Mouse (Mus musculus) small intestine, adult 2 months (tissue): ENCODE results near the gene Mchr1. TPM values are rescaled to one million over a fixed set of nuclear protein-coding genes. Genes with fewer than 3 reads are reported as not detected.
A peak's percentile ranks its signal among the peaks of the same experiment; 100 is the strongest.

Experiments used
- H3K27ac ChIP-seq: fragments of 200-500 bp; 2 replicates; pipeline ENCODE4 v1.5.1; 2012; ENCODE audit warnings: low read depth, low read length, control low read depth, inconsistent platforms; ENCODE audit not compliant: insufficient read depth
- H3K27me3 ChIP-seq: fragments of 200-500 bp; 2 replicates; pipeline ENCODE4 v1.6.1; 2012; ENCODE audit warnings: mild to moderate bottlenecking, moderate library complexity, low read length, inconsistent platforms; ENCODE audit not compliant: control insufficient read depth, insufficient read depth
- H3K36me3 ChIP-seq: fragments of 200-500 bp; 2 replicates; pipeline ENCODE4 v1.6.1; 2012; ENCODE audit warnings: mild to moderate bottlenecking, low read length, control low read depth, inconsistent platforms; ENCODE audit not compliant: control insufficient read depth, insufficient read depth
- H3K4me1 ChIP-seq: fragments of 200-500 bp; 2 replicates; pipeline ENCODE4 v1.6.1; 2012; ENCODE audit warnings: low read length, inconsistent platforms, mixed read lengths; ENCODE audit not compliant: control insufficient read depth, insufficient read depth, insufficient read length
- H3K4me3 ChIP-seq: fragments of 200-500 bp; 2 replicates; pipeline ENCODE4 v1.5.1; 2012; ENCODE audit warnings: low read depth, mild to moderate bottlenecking, control low read depth, inconsistent platforms, low read length, moderate library complexity
- CTCF ChIP-seq: fragments of 200-500 bp; IDR thresholded peaks from 2 replicates; pipeline ENCODE4 v1.5.1; 2012; ENCODE audit warnings: low read depth, mild to moderate bottlenecking, control low read depth, inconsistent platforms, low read length, moderate library complexity, mixed read lengths; ENCODE audit not compliant: insufficient replicate concordance, insufficient read length; ENCODE audit errors: extremely low read depth
- POLR2A ChIP-seq: fragments of 200-500 bp; IDR thresholded peaks from 2 replicates; pipeline ENCODE4 v1.6.1; 2012; ENCODE audit warnings: low read depth, mild to moderate bottlenecking, control low read depth, inconsistent platforms, low read length, moderate library complexity
- WGBS: fragments of 180-500 bp; shearing (Covaris S2); methylation state at CpG from one replicate; pipeline ENCODE4 v1.1.7; 2018; 5-methylcytosine and 5-hydroxymethylcytosine counted together
- polyA plus RNA-seq: library from polyadenylated mRNA; depleted of rRNA; stranded (reverse); fragments of >200 nt; gene quantifications from 2 replicates; pipeline ENCODE4 v1.2.3, GENCODE M21; 2012; rRNA removed

Gene Mchr1
- polyA plus RNA-seq, 1 experiment: 0.71 TPM

- TF ChIP-seq POLR2A (no peak), CTCF (no peak)
- Histone ChIP-seq H3K4me3 (no peak overlapping the region), H3K36me3 (no peaks in the 10 kb centered on the region), H3K27me3 (no peaks in the 10 kb centered on the region), H3K4me1 (no peaks in the 10 kb centered on the region), H3K27ac (peak overlapping the region; percentile 15; the same call in 1 of the 2 replicates)
- WGBS: 64% methylated on average over 16 of the region's 16 CpGs
Measured at GRCm38 (mm10) chr15:81264392-81265095, 29.2 kb downstream of the Mchr1 start.

GRCm38 (mm10) chr15:81267416-81267815 lies 32.1 kb downstream of the Mchr1 start:
- Histone ChIP-seq H3K27ac (no peak overlapping the region), H3K27me3 (no peaks in the 10 kb centered on the region), H3K36me3 (no peaks in the 10 kb centered on the region), H3K4me3 (no peak overlapping the region), H3K4me1 (no peaks in the 10 kb centered on the region)
- no peak for TF ChIP-seq CTCF
- no peak for TF ChIP-seq POLR2A
- WGBS: 78% methylated on average over 2 of the region's 2 CpGs

- H3K4me1 ChIP-seq: no peaks in the 10 kb centered on the region
- WGBS: 37% methylated on average over 13 of the region's 13 CpGs
- no peak for TF ChIP-seq CTCF
- no peak for TF ChIP-seq POLR2A
- no peak overlapping the region for H3K27ac ChIP-seq
- H3K4me3 ChIP-seq: no peak overlapping the region
- H3K36me3 ChIP-seq: no peaks in the 10 kb centered on the region
- no peaks in the 10 kb centered on the region for H3K27me3 ChIP-seq
Measured at GRCm38 (mm10) chr15:81272305-81273053, 37.2 kb downstream of the Mchr1 start.

- 75% methylated on average over 2 of the region's 2 CpGs for WGBS
- TF ChIP-seq CTCF (no peak), POLR2A (no peak)
- no peaks in the 10 kb centered on the region for H3K27me3 ChIP-seq
- no peaks in the 10 kb centered on the region for H3K36me3 ChIP-seq
- no peak overlapping the region for H3K4me3 ChIP-seq
- no peaks in the 10 kb centered on the region for H3K4me1 ChIP-seq
- no peak overlapping the region for H3K27ac ChIP-seq
Measured at GRCm38 (mm10) chr15:81273361-81273760, 38.1 kb downstream of the Mchr1 start.

- H3K36me3 ChIP-seq: no peaks in the 10 kb centered on the region
- H3K27me3 ChIP-seq: no peaks in the 10 kb centered on the region
- no peaks in the 10 kb centered on the region; the same call in 1 of the 2 replicates for H3K4me1 ChIP-seq
- no peak overlapping the region for H3K27ac ChIP-seq
- TF ChIP-seq CTCF: no peak
- no peak for TF ChIP-seq POLR2A
- H3K4me3 ChIP-seq: no peak overlapping the region
- WGBS: 82% methylated on average over 11 of the region's 11 CpGs
Measured at GRCm38 (mm10) chr15:81277928-81278327, 42.6 kb downstream of the Mchr1 start.

- WGBS: 86% methylated on average over 6 of the region's 6 CpGs
- Histone ChIP-seq H3K27ac (no peak overlapping the region), H3K36me3 (no peaks in the 10 kb centered on the region), H3K27me3 (no peaks in the 10 kb centered on the region), H3K4me3 (no peak overlapping the region), H3K4me1 (no peaks in the 10 kb centered on the region; the same call in 1 of the 2 replicates)
- TF ChIP-seq POLR2A (no peak), CTCF (no peak)
Measured at GRCm38 (mm10) chr15:81278699-81279098, 43.4 kb downstream of the Mchr1 start.

- no peaks in the 10 kb centered on the region; the same call in 1 of the 2 replicates for H3K4me1 ChIP-seq
- no peak overlapping the region for H3K4me3 ChIP-seq
- no peaks in the 10 kb centered on the region for H3K27me3 ChIP-seq
- TF ChIP-seq POLR2A: no peak
- no peak for TF ChIP-seq CTCF
- 83% methylated on average over 9 of the region's 9 CpGs for WGBS
- H3K36me3 ChIP-seq: no peaks in the 10 kb centered on the region
- H3K27ac ChIP-seq: no peak overlapping the region
Measured at GRCm38 (mm10) chr15:81284121-81284734, 48.9 kb downstream of the Mchr1 start.

Other genes with a start within 250 kb of the Mchr1 start
- 16.8 and 34.5 TPM in 2 replicates for gene Mrtfa, start 44.7 kb upstream of the Mchr1 start, polyA plus RNA-seq
- gene Slc25a17, start 125.3 kb downstream of the Mchr1 start, polyA plus RNA-seq: 5.8 and 8.8 TPM in 2 replicates
- 3.0 and 4.7 TPM in 2 replicates for gene St13, start 164.6 kb downstream of the Mchr1 start, polyA plus RNA-seq
- gene Xpnpep3, start 164.6 kb downstream of the Mchr1 start, polyA plus RNA-seq: 1.0 and 2.6 TPM in 2 replicates
- not detected in 2 replicates for gene Dnajb7, start 172.8 kb downstream of the Mchr1 start, polyA plus RNA-seq
- gene Rbx1, start 230.8 kb downstream of the Mchr1 start, polyA plus RNA-seq: 9.4 and 17.7 TPM in 2 replicates